Mouse (Mus musculus) WW6 (cell line): Measurements from ENCODE around the gene Mcub.

ENCODE experiments used
- DNase-seq: peaks from one replicate; pipeline ENCODE4 v3.0.0-alpha.2; 2013; ENCODE audit warnings: low read depth, low spot score

The Mcub gene

GRCm38 (mm10) chr3:129949158-129949773 lies 20.7 kb downstream of the Mcub start:
- no peak for DNase-seq

GRCm38 (mm10) chr3:129948359-129948758 lies 21.6 kb downstream of the Mcub start:
- no peak for DNase-seq

GRCm38 (mm10) chr3:129946217-129946914 lies 23.6 kb downstream of the Mcub start:
- DNase-seq: no peak

- DNase-seq: no peak
These were observed 26.2 kb downstream of the Mcub start for GRCm38 (mm10) chr3:129943813-129944212.

GRCm38 (mm10) chr3:129941291-129941690 lies 28.7 kb downstream of the Mcub start:
- no peak for DNase-seq

- DNase-seq: no peak
These were observed 29.2 kb downstream of the Mcub start for GRCm38 (mm10) chr3:129940780-129941179.

GRCm38 (mm10) chr3:129939058-129939457 lies 30.9 kb downstream of the Mcub start:
- no peak for DNase-seq

GRCm38 (mm10) chr3:129937848-129938247 lies 32.2 kb downstream of the Mcub start:
- no peak for DNase-seq

GRCm38 (mm10) chr3:129936561-129936960 lies 33.4 kb downstream of the Mcub start:
- DNase-seq: no peak

- DNase-seq: no peak
These were observed 37.6 kb downstream of the Mcub start for GRCm38 (mm10) chr3:129932443-129932842.

- no peak for DNase-seq
These were observed 39.7 kb downstream of the Mcub start for GRCm38 (mm10) chr3:129930213-129930778.

- DNase-seq: no peak
These were observed 44.1 kb downstream of the Mcub start for GRCm38 (mm10) chr3:129925861-129926260.

- DNase-seq: no peak
These were observed 46.4 kb downstream of the Mcub start for GRCm38 (mm10) chr3:129923581-129923980.

GRCm38 (mm10) chr3:129918434-129918833 lies 51.6 kb downstream of the Mcub start:
- DNase-seq: peak; percentile 46

GRCm38 (mm10) chr3:129917424-129917823 lies 52.6 kb downstream of the Mcub start:
- DNase-seq: no peak

- DNase-seq: no peak
These were observed 56.8 kb downstream of the Mcub start for GRCm38 (mm10) chr3:129913241-129913640.

- no peak for DNase-seq
These were observed 58.0 kb downstream of the Mcub start for GRCm38 (mm10) chr3:129912025-129912424.

- DNase-seq: no peak
These were observed 65.4 kb downstream of the Mcub start for GRCm38 (mm10) chr3:129904381-129905132.

- no peak for DNase-seq
These were observed 66.1 kb downstream of the Mcub start for GRCm38 (mm10) chr3:129903866-129904265.

- DNase-seq: no peak
These were observed 66.6 kb downstream of the Mcub start for GRCm38 (mm10) chr3:129903369-129903768.

GRCm38 (mm10) chr3:129901271-129901809 lies 68.7 kb downstream of the Mcub start, which contains the start of gene Casp6:
Gene Casp6, plus strand, starts transcription at chr3:129901425.
- no peak for DNase-seq

GRCm38 (mm10) chr3:129898886-129899285 lies 71.1 kb downstream of the Mcub start:
- no peak for DNase-seq
